Mouse (Mus musculus): ENCODE measurements at regions not wholly inside any gene's neighbourhood (a gene's known extent, or its start where the extent isn't known, plus 50 kb on each side); places are given as distances from the start of the nearest gene placed in this dataset.

DNA sequence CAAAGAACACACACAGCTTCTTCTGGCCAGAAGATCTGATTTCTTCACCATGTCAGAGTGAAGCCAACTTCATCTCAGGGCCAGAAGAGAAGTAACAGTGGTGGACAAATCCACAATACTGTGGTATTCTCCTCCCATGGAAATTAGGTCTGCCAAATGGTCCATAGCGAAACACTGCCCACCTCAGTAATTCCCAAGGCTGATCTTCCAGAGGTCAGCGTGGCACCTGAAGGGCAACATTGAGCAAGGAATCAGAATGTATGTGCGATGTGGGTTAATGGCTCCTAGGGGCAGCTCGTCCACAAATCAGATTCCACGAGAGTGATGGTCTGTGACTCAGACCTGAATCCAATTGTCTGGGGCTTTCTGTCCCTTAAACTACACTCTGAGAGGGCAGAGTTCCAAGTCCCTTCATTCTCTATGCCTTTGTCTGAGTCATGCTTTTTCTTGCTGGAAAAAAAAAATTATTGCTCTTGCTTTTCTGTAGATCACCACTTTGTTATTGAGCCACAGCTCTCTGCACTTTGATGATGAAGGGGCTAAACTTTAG lies 307.9 kb upstream of the Noct start:
- no peak for ATAC-seq (ENCODE audit: borderline replicate concordance, extremely low read depth, low FRiP score, low TSS enrichment)
- WGBS: 83% methylated on average over 5 of the region's 5 CpGs
- no peaks in the 10 kb centered on the region for H3K27me3 ChIP-seq
- no peaks in the 10 kb centered on the region for H3K4me1 ChIP-seq
- H3K27ac ChIP-seq: no peak overlapping the region
- no peak overlapping the region for H3K4me3 ChIP-seq
- no peaks in the 10 kb centered on the region for H3K9me3 ChIP-seq
- H3K4me2 ChIP-seq: no peak overlapping the region
- no peak overlapping the region for H3K9ac ChIP-seq
- no peaks in the 10 kb centered on the region for H3K36me3 ChIP-seq

DNA sequence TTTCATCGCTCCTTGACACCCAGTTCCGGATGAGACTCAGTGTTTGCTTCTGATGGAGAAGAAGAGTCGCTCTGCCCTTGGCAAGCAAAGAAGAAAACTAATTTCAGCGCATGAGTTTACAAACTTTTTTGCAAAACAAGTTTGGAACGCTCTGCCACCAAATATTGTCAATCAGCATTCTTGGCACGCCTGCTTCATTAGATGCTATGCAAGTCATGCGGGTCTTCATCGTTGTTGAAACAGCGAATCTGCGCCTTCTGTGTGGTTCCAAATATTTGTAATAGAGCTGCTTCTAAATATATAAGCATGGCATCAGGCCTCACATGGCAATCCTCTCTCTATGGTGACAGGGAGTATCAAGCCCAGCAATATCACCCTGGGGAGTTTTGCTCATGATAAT lies 301.9 kb upstream of the Noct start:
- no peak overlapping the region for H3K27ac ChIP-seq
- H3K4me3 ChIP-seq: no peak overlapping the region
- no peaks in the 10 kb centered on the region for H3K9me3 ChIP-seq
- H3K4me2 ChIP-seq: no peak overlapping the region
- WGBS: 89% methylated on average over 10 of the region's 10 CpGs
- no peak overlapping the region for H3K9ac ChIP-seq
- ATAC-seq (ENCODE audit: borderline replicate concordance, extremely low read depth, low FRiP score, low TSS enrichment): no peak
- no peaks in the 10 kb centered on the region for H3K27me3 ChIP-seq
- no peaks in the 10 kb centered on the region for H3K36me3 ChIP-seq
- H3K4me1 ChIP-seq: no peaks in the 10 kb centered on the region

DNA sequence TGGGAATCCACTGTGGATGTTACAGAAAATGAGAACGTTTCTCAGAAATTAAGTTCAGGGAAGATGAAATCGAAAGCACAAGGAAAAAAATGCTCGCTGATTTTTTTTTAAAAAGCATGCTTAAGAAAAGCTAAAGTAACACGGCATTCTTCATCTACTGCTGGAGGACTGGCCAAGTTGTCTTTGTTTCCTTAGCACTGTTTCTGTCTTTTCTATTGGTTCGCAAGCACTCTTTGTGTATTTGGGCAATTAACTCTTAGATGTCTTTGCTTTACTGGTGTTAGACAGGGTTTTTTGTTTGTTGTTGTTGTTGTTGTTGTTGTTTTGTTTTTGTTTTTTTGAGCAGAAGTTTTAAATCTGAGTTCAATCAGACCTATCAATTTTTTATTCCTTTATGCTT lies 301.4 kb upstream of the Noct start:
- H3K27ac ChIP-seq: no peak overlapping the region
- H3K4me1 ChIP-seq: no peaks in the 10 kb centered on the region
- 74% methylated on average over 5 of the region's 5 CpGs for WGBS
- no peak for ATAC-seq (ENCODE audit: borderline replicate concordance, extremely low read depth, low FRiP score, low TSS enrichment)
- H3K36me3 ChIP-seq: no peaks in the 10 kb centered on the region
- H3K4me3 ChIP-seq: no peak overlapping the region
- H3K4me2 ChIP-seq: no peak overlapping the region
- H3K27me3 ChIP-seq: no peaks in the 10 kb centered on the region
- H3K9me3 ChIP-seq: no peaks in the 10 kb centered on the region
- H3K9ac ChIP-seq: no peak overlapping the region

DNA sequence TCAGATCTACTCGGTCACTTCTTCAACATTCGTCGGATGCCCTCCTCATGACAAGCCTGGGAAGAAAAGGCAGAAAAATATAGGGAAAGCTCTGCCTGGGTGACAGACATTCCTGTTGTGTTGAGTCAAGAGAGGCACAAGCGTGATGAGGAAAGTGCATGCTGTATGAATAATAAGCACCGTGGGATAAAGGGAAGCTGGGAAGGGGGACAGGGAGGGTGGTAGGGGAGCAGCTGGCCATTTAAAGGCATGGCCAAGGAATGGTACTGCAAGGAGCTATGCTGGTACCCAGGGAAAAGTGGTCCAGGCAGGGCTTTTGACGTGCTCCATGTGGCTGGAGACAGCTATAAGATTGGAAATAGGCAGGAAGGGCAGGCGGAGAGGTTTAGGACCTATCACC lies 300.9 kb upstream of the Noct start:
- Histone ChIP-seq H3K27me3 (no peaks in the 10 kb centered on the region), H3K4me2 (no peak overlapping the region), H3K27ac (no peak overlapping the region), H3K4me3 (no peak overlapping the region), H3K9me3 (no peaks in the 10 kb centered on the region), H3K9ac (no peak overlapping the region), H3K4me1 (no peaks in the 10 kb centered on the region), H3K36me3 (no peaks in the 10 kb centered on the region)
- ATAC-seq (ENCODE audit: borderline replicate concordance, extremely low read depth, low FRiP score, low TSS enrichment): no peak
- 81% methylated on average over 7 of the region's 7 CpGs for WGBS

DNA sequence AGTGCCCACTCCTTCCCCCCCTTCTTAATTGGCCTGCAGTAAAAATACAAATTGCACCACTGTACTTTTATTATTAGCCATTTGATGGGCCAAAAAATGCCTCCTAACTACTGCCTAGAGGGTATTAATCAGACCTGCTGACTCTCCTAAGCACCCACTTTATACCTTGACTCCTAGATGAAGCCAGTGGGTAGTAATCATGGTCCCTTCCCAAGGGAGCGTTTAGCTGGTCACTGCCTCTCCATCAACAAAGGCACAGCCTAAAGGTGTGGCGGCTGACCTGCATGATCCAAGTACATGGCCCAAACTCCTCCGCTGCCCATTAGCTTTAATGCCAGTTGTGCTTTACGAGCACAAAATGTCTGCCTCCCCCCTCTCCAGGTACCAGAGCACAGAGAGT lies 296.9 kb upstream of the Noct start:
- no peak for ATAC-seq (ENCODE audit: borderline replicate concordance, extremely low read depth, low FRiP score, low TSS enrichment)
- WGBS: 93% methylated on average over 4 of the region's 4 CpGs
- no peak overlapping the region for H3K4me3 ChIP-seq
- peaks cover 3% of the 10 kb centered on the region; the same call in 1 of the 2 replicates for H3K4me1 ChIP-seq
- H3K27ac ChIP-seq: no peak overlapping the region
- H3K9ac ChIP-seq: no peak overlapping the region
- H3K4me2 ChIP-seq: no peak overlapping the region
- no peaks in the 10 kb centered on the region for H3K27me3 ChIP-seq
- no peaks in the 10 kb centered on the region for H3K9me3 ChIP-seq
- no peaks in the 10 kb centered on the region for H3K36me3 ChIP-seq

DNA sequence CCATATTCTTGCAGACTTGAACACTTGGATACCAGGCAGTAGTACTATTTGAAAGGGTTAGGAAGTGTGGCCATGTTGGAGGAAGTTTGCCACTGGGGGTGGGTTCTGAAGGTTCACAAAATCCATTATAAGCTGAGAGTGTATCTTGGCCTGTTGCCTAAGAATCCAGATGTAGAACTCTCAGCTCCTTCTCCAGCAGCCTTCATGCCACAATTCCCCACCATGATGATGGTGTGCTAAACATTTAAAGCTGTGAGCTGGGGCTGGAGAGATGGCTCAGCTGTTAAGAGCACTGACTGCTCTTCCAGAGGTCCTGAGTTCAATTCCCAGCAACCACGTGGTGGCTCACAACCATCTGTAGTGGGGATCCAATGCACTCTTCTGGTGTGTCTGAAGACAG lies 295.2 kb upstream of the Noct start:
- ATAC-seq (ENCODE audit: borderline replicate concordance, extremely low read depth, low FRiP score, low TSS enrichment): peak; percentile 27; the same call in 1 of the 2 replicates
- Histone ChIP-seq H3K4me1 (peaks cover 9% of the 10 kb centered on the region; the same call in 1 of the 2 replicates), H3K36me3 (no peaks in the 10 kb centered on the region), H3K9me3 (no peaks in the 10 kb centered on the region), H3K27ac (no peak overlapping the region), H3K4me3 (no peak overlapping the region), H3K9ac (no peak overlapping the region), H3K27me3 (no peaks in the 10 kb centered on the region), H3K4me2 (no peak overlapping the region)
- 39% methylated on average over 1 of the region's 1 CpGs for WGBS

DNA sequence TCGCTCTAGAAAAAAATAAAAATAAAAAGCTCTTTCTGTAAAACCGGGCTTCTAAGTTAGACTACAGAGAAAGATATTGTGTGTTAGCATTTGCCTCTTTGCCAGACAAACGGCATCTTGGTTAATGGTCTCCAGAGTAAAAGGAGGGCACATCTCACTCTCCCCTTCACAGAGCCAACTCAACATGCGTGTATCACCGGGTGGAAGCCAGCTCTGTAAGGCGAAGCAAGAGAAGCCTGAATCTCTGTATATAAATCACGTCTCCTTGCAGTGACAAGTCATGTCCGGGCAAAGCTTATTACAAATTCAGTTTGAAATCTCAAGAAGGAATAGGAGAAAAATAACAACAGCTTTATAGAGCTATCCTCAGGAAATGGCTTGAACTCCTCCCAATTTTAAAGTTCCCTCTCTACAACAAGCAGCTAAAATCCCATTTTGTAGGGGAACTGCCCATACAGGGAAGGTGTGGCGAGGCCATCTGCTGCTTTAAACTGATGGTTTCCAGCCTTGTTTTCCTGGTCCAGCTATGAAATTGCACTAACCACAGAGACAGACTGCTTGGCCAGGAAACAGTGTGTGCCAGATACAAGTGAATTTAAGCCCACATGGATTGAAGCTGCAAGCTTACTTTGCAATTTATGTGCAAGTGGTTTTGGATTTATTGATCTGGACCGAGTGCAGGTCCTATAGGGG lies 291.7 kb upstream of the Noct start:
- Histone ChIP-seq H3K4me1 (peaks cover 9% of the 10 kb centered on the region; the same call in 1 of the 2 replicates), H3K27me3 (no peaks in the 10 kb centered on the region), H3K4me2 (no peak overlapping the region), H3K9me3 (no peaks in the 10 kb centered on the region), H3K27ac (no peak overlapping the region), H3K9ac (no peak overlapping the region), H3K4me3 (no peak overlapping the region), H3K36me3 (no peaks in the 10 kb centered on the region)
- no peak for ATAC-seq (ENCODE audit: borderline replicate concordance, extremely low read depth, low FRiP score, low TSS enrichment)
- 60% methylated on average over 10 of the region's 10 CpGs for WGBS

DNA sequence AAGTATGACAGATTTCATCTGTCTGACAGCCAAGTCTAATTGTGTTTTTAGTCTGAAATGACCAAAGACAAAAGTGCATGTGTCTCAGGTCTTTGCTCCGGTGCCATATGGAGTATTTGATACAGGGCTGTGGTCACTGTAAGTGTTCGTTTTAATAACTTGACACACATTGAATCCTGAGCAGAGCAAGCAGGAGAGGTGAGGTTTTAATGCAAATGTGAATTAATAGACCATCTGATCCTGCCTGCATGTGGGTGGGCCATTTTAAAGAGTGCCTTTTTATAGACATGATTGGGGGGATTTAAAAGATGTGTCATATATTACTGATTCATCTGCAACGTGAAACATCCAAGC lies 291.2 kb upstream of the Noct start:
- H3K27me3 ChIP-seq: no peaks in the 10 kb centered on the region
- H3K27ac ChIP-seq: no peak overlapping the region
- H3K36me3 ChIP-seq: no peaks in the 10 kb centered on the region
- no peak overlapping the region for H3K4me2 ChIP-seq
- H3K4me3 ChIP-seq: no peak overlapping the region
- H3K9me3 ChIP-seq: no peaks in the 10 kb centered on the region
- no peak overlapping the region for H3K9ac ChIP-seq
- no peak for ATAC-seq (ENCODE audit: borderline replicate concordance, extremely low read depth, low FRiP score, low TSS enrichment)
- 61% methylated on average over 3 of the region's 3 CpGs for WGBS
- peaks cover 9% of the 10 kb centered on the region; the same call in 1 of the 2 replicates for H3K4me1 ChIP-seq

DNA sequence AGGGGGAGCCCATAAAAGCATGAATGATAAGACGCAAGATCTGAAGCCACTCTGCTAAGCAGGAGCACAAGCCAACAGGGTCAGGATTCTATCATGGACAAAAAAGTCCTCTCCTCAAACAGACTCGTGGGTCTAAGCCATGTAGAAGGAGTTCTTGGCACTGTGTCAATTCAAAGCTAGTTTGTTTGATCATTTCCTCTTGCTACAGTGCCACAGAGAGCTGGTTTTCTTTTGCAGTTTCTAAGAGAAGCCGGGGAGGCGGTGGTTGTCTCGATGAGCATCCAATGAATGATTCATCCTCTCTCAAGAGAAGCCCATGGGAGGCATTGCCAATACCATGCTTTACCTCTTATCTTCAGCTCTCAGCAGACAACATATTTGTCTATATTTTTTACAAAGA lies 284.6 kb upstream of the Noct start:
- Histone ChIP-seq H3K4me2 (no peak overlapping the region), H3K27me3 (no peaks in the 10 kb centered on the region), H3K4me1 (0 out of 2 replicates have a peak, but pooled peaks cover 10% of the 10 kb centered on the region), H3K9ac (no peak overlapping the region), H3K9me3 (no peaks in the 10 kb centered on the region), H3K4me3 (no peak overlapping the region), H3K27ac (no peak overlapping the region), H3K36me3 (no peaks in the 10 kb centered on the region)
- ATAC-seq (ENCODE audit: borderline replicate concordance, extremely low read depth, low FRiP score, low TSS enrichment): no peak
- 41% methylated on average over 5 of the region's 5 CpGs for WGBS

DNA sequence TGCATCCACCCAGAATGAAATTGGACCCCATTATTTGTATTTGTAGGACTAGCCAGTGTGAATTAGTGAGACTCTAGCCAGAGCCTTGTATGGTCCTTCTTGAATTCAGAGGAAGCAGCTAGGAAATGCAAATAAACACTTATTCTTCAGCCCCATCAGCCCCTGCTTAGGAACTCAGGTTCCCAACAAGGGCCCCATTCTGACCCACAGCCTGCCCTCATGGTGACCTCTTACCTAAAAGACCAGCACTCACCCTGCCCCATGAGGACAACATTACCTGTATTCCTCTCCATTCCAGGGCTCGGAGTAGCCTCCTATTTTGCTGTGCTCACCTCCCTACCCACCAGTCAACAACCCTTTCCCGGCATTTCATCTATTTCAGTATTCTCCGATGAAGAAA lies 283.6 kb upstream of the Noct start:
- Histone ChIP-seq H3K9ac (no peak overlapping the region), H3K9me3 (no peaks in the 10 kb centered on the region), H3K4me3 (no peak overlapping the region), H3K36me3 (no peaks in the 10 kb centered on the region), H3K4me1 (0 out of 2 replicates have a peak, but pooled peaks cover 10% of the 10 kb centered on the region), H3K4me2 (no peak overlapping the region), H3K27me3 (no peaks in the 10 kb centered on the region), H3K27ac (no peak overlapping the region)
- WGBS: 56% methylated on average over 3 of the region's 3 CpGs
- ATAC-seq (ENCODE audit: borderline replicate concordance, extremely low read depth, low FRiP score, low TSS enrichment): no peak

DNA sequence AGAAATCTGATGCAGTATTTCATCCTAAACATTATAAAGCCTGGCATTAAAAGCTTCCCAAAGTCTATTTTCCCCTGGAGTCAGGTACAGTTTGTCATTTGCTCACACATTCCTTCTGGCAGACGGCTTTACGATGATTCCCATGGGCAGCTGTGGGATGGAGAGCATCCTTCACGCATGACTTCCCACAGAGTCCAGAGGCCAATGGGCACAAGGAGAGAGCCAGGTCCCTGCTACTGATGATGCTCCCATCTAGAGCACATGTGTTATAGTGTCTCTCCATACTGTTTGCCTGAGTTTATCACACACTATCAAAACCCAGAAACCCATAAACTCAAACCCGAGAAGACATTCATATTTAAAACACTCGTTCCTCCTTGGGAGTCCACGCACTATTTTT lies 270.8 kb upstream of the Noct start:
- Histone ChIP-seq H3K9ac (no peak overlapping the region), H3K9me3 (no peaks in the 10 kb centered on the region), H3K4me3 (no peak overlapping the region), H3K4me2 (no peak overlapping the region), H3K36me3 (no peaks in the 10 kb centered on the region), H3K4me1 (no peaks in the 10 kb centered on the region), H3K27ac (no peak overlapping the region), H3K27me3 (0 out of 2 replicates have a peak, but pooled peaks cover 3% of the 10 kb centered on the region)
- ATAC-seq (ENCODE audit: borderline replicate concordance, extremely low read depth, low FRiP score, low TSS enrichment): no peak
- 89% methylated on average over 6 of the region's 6 CpGs for WGBS

DNA sequence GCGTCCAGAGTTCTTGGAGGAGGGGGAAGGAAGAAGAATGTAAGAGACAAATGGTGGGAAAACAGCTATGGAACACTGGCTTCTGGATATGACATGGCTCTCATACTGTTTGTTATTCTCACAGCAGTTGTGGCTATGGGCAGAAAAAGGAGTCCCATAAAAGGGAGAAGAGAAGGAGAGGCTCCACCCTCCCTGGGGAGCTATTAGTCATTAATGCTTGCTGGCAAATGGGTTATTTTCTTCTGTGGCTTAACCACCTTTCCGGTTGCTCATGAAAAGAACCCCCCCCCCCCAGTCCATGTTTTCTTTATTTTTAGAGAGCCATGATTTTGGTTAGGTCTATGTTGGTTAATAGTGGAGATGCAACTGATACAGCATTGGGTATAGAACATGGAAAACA lies 253.9 kb upstream of the Noct start:
- Histone ChIP-seq H3K4me1 (no peaks in the 10 kb centered on the region), H3K9me3 (no peaks in the 10 kb centered on the region), H3K27ac (no peak overlapping the region), H3K27me3 (no peaks in the 10 kb centered on the region), H3K36me3 (no peaks in the 10 kb centered on the region), H3K4me2 (no peak overlapping the region), H3K4me3 (no peak overlapping the region), H3K9ac (no peak overlapping the region)
- WGBS: 89% methylated on average over 2 of the region's 2 CpGs
- no peak for ATAC-seq (ENCODE audit: borderline replicate concordance, extremely low read depth, low FRiP score, low TSS enrichment)

DNA sequence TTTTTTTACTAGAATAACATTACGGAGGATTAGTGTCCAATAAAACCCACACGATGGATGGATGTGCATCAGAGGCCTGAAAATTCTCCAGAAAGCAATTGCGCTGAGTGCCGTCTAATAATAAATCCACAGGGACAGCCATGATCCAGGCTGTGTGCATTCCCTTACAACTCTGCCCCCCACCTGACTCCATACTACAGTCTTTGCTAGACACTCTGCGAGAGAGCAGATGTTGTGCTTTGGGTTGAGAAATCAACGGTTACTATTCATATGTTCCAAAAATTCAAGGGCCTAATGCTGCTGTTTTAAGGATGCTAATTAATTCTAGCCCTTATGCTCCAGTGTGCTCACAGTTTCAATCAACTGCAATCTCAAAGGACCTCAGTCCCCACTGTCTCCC lies 251.2 kb upstream of the Noct start:
- H3K27ac ChIP-seq: no peak overlapping the region
- H3K4me2 ChIP-seq: no peak overlapping the region
- no peaks in the 10 kb centered on the region for H3K27me3 ChIP-seq
- H3K4me3 ChIP-seq: no peak overlapping the region
- WGBS: 88% methylated on average over 6 of the region's 6 CpGs
- H3K4me1 ChIP-seq: peaks cover 19% of the 10 kb centered on the region
- ATAC-seq (ENCODE audit: borderline replicate concordance, extremely low read depth, low FRiP score, low TSS enrichment): no peak
- H3K9ac ChIP-seq: no peak overlapping the region
- no peaks in the 10 kb centered on the region for H3K36me3 ChIP-seq
- no peaks in the 10 kb centered on the region for H3K9me3 ChIP-seq
